Mouse (Mus musculus): ENCODE data around the gene Mapk14. TPM values are rescaled to one million over a fixed set of nuclear protein-coding genes. Genes with fewer than 3 reads are reported as not detected.
A peak's percentile ranks its signal among the peaks of the same experiment; 100 is the strongest.

The Mapk14 gene
- polyA plus RNA-seq, 1 experiment, result 108 TPM

DNA sequence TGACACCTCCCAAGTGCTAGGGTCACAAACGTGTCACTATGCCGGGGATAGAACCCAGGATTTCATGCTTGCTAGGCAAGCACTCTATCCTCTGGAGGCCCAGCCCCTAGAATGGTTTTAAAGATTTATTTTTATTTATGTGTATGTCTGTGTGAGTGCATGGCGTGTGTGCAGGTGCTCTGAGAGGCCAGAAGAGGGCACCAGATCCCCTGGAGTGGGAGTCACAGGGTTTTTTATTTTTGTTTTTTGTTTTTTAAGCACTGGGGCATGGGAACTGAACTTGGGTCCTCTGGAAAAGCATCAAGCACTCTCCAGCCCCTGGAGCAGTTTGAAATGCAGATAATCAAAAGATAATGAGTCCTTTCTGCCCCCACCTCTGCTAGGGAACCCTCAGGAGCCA is 85.7 kb downstream of the Mapk14 start:
- DNase-seq (ENCODE audit: extremely low spot score in 1 of 2, low spot score in 1 of 2), result no peak

DNA sequence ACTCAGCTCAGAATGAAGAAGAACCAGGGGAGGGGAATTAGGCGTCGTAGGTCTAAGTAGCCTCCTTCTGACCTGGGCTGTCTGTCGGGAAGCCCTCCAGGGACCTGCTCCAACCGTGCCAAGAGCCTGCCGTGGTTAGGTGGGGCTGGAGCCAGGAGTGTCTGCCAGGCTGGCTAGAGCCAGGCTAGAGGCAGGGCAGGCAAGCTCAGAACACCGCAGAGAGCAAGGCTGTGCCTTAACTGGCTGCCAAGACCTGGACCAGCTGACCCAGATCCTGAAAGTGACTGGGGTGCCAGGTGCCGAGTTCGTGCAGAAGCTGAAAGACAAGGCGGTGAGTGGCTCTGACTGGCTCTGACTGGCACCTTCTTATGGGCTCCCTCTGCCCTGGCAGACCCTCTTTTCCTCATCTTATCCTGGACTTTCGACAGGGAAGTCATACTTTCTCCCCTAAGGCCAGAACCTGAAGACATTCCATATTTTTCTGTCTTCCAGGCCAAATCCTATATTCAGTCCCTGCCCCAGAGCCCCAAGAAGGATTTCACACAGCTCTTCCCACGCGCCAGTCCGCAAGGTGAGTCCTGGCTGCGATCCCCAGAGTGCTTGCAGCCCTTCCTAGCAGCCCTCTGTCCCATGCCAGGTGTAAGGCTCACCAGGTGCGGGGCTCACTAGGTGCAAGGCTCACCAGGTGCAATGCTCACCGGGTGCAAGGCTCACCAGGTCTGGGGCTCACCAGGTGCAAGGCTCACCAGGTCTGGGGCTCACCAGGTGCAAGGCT is 86.3 kb downstream of the Mapk14 start:
- peak in 1 of 2 experiments; percentile 14 for DNase-seq (ENCODE audit: extremely low spot score in 1 of 2, low spot score in 1 of 2)

DNA sequence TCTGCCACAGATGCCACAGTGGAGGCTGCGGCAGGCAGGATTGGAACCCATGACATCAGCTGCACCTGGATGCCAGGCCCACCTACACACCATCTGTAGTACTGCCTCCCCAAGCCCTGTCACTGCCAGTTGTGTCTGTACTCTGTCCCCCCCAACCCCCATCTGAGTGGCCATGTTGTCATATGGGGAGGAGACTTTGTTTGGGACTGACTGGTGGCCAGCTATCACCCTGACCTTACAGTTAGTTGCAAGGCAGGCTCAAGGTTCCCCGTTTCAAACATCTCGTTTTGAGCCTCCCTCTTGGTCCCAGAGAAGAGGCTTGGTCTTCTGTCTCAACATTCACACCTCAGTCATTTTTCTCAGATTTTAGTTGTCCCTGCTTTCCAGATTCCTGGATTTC is 88.6 kb downstream of the Mapk14 start:
- DNase-seq (ENCODE audit: extremely low spot score in 1 of 2, low spot score in 1 of 2), result no peak

DNA sequence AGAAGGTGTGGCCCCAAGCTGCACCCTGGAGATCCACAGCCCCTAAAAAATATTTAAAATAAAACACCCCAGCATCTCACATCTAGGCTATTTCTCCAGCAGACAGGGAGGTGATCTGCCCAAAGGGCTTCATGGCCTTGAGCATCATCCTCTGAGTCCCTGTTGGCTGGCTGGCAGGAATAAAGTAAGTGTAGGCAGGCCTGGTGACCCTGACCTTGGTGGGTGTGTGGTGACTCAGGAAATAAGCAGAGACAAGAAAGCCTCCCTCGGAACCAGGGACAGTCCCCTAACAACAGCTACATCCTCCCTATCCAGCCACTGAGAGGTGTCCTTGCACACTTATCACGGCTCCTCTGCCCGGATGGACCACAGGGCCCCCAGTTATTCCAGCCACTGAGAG is 89.7 kb downstream of the Mapk14 start:
- DNase-seq (ENCODE audit: extremely low spot score in 1 of 2, low spot score in 1 of 2), result no peak

DNA sequence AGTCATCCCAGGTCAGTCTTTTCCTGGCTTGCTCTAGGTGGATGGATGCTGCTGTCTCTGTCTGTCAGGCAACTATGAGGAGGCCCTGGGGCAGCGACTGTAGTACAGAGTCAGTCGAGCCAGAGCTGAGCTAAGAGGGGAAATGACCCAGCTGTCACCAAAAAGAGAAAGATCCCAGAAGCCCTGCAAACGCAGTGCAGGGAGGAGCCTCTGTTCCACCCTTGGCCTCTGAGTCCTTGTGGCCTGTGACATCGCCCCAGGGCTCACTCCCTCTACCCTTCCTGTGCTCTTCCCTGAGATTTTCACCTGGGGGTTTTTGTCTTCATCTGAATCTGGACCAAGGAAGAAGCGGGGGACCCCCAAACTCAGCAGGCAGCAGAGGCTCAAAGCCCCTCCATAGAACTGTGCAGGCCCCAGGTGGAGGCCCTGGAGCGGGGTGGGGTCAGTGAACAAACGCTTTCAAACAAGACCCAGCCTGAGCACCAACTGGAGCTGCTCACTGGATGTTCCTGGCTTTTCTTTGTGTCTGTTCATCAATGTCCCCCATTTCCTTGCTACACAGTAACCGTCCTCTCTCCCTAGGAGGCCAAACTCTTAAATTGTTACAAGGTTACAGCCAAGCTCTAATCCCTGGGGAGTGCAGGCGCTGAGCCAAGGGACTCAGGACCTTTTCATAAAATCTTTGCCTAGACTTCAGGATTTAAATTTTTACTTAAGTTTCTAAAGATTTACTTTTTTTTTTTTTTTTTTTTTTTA is 90.3 kb downstream of the Mapk14 start:
- DNase-seq (ENCODE audit: extremely low spot score in 1 of 2, low spot score in 1 of 2), result no peak

DNA sequence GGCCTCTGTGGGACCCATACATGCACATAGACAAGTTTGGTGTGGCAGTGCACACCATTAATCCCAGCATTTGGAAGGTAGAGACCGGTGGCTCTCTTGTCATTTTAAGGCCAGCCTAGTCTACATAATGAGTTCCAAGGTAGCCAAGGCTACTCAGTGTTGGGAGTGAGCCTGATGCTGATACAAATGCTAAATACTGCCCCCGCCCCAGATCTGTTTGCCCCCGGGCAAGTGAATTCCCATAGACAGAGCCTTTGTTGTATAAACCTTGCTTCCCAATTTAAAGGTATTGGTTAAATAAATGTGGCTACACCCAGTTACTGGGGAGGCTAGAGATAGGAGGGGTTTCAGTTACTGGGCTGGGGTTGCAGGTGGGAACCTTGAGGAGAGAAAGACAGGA is 93.9 kb downstream of the Mapk14 start:
- DNase-seq (ENCODE audit: extremely low spot score in 1 of 2, low spot score in 1 of 2), result no peak

DNA sequence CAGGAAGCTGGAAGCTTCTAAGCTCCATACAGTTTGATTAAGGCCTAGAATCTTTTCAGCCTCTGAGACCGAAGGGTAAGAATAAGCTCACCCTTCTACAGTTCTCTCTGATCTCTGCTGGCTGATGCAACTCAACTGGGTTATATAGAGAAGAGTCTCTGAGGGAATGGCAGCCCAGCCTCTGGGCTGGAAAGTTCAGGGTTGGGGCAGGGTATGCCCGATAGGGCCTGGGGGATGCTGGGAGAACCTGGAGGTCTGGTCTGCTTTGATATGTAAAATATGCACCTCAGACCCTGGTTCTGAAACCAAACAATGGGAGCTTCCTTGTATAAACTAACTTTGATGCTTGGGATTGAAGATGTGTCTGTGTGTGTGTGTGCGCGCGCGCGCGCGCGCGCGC is 96.4 kb downstream of the Mapk14 start:
- no peak for DNase-seq (ENCODE audit: extremely low spot score in 1 of 2, low spot score in 1 of 2)

DNA sequence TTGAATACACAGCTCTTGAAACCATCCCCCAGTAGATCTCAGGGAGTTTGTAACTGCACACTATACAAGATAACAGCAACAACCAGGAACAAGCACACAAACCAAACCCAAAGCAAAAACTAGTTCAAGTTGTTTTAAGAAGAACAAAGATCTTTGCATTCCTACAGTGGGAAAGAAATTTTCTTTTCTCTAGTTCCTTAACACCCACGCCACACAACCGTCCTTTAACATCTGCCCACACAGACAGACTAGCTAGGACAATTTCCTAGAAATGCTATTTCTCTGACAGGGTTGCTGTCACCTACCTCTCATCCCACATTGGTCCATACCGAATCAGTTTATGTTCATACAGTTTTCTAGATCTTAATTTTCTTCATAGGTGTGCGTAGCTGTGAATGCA is 105.9 kb downstream of the Mapk14 start:
- DNase-seq (ENCODE audit: extremely low spot score in 1 of 2, low spot score in 1 of 2), result peak in 1 of 2 experiments; percentile 34

Other genes starting within 250 kb of the Mapk14 start
- 16.3 and 18.9 TPM in 2 replicates for gene Fkbp5, start 173.8 kb upstream of the Mapk14 start, polyA plus RNA-seq (2012; rRNA removed)
- not detected in 2 replicates for gene Armc12, start 160.5 kb upstream of the Mapk14 start, polyA plus RNA-seq (2012; rRNA removed)
- gene Clpsl2, start 141.9 kb upstream of the Mapk14 start, polyA plus RNA-seq (2012; rRNA removed), result not detected in 2 replicates
- gene Clps, start 130.6 kb upstream of the Mapk14 start, polyA plus RNA-seq (2012; rRNA removed), result 0.18 TPM in 1 of 2 replicates, not detected in the other
- 8.4 and 8.5 TPM in 2 replicates for gene Lhfpl5, start 115.7 kb upstream of the Mapk14 start, polyA plus RNA-seq (2012; rRNA removed)
- gene Srpk1, start 68.6 kb upstream of the Mapk14 start, polyA plus RNA-seq (2012; rRNA removed), result 58.6 and 65.0 TPM in 2 replicates
- 8.6 TPM in 2 replicates for gene Slc26a8, start 1.1 kb upstream of the Mapk14 start, polyA plus RNA-seq (2012; rRNA removed)
- 0.95 and 1.1 TPM in 2 replicates for gene AC170998.1, start 34.8 kb downstream of the Mapk14 start, polyA plus RNA-seq (2012; rRNA removed)
- gene Mapk13, start 78.0 kb downstream of the Mapk14 start, polyA plus RNA-seq (2012; rRNA removed), result 0.88 and 0.92 TPM in 2 replicates
- gene Brpf3, start 109.8 kb downstream of the Mapk14 start, polyA plus RNA-seq (2012; rRNA removed), result 39.0 and 44.3 TPM in 2 replicates
- gene Pnpla1, start 167.1 kb downstream of the Mapk14 start, polyA plus RNA-seq (2012; rRNA removed), result 0.22 and 0.23 TPM in 2 replicates
- gene 4930539E08Rik, start 224.0 kb downstream of the Mapk14 start, polyA plus RNA-seq (2012; rRNA removed), result 6.6 and 8.3 TPM in 2 replicates

Data from frontal cortex, adult 2 months (tissue).